Mouse (Mus musculus): ENCODE measurements at regions not wholly inside any gene's neighbourhood (a gene's known extent, or its start where the extent isn't known, plus 50 kb on each side); places are given as distances from the start of the nearest gene placed in this dataset.

DNA sequence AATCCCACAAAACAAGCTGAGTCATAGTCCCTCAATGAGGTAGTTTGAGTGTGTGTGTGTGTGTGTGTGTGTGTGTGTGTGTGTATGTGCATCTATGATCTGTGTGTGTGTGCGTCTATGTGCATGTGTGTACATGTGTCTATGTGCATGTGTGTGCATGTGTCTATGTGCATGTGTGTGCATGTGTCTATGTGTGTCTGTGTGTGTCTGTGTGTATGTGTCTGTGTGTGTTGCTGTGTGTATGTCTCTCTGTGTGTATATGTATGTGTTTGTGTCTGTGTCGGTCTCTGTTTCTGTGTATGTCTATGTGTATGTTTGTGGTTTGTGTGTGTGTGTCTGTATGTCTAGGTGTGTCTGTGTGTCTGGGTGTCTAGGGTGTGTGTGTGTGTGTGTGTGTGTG is 309.1 kb upstream of the Brinp3 start:
- no peak for DNase-seq

DNA sequence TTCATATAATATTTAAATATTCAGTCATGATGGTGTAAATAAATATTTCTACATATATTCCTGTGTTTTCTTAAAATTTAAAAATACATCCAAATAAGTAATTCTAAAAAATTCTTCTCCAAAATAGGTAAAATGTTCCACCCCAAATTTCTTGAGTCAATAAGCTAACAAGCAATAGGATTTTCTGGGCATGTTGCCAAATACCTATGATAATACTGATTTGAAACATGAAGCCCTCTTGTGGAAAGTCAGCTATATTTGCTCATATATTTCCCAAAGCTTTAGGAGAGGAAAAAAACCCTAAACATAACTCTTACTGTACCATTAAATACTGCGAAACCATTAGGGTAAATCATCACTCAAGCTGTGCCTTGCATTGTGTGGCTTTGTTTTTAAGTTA is 282.9 kb upstream of the Brinp3 start:
- DNase-seq, result no peak

DNA sequence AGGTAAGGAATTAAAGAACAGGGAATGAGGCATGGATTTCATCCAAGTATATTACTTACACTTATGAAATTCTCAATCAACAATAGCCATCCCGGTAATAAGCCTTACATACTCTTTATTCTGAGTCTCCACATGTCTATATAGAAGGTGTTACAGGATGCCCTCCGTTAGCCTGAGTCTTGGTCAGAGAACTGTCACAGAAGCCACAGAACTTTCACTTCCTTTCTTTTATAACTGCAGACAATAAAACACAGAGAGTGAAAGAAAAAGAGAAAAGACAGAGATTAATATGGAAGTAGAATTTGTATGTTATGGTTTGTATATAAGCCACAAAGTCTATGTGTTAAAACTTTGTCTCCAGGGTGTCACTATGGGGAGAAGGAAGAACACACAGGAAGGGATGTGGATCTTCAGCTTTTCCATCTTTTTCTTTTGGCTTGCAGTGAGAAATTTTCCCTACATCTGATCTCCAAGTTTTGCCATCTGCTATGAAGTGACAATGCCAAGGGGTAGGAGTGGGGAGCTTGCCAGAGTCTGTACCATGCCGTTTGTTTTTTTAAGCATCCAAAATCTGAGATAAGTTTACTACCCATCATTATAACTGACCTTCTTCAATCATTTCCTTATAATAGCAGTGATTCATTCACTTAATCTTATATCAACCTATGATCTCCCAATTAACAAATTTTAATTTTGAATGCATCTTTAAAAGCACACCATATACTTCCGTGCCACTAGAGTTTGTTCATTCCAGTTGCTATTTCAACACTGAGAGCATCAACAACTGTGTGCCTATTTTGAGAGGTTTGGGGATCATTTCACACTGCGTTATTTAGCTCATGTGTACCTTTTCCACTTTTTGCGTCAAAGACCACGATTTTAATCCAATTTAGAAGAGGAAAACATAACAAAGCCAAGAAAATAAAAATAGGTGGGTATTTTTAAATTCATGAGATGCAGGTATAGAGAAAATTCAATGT is 262.8 kb upstream of the Brinp3 start:
- DNase-seq, result no peak

DNA sequence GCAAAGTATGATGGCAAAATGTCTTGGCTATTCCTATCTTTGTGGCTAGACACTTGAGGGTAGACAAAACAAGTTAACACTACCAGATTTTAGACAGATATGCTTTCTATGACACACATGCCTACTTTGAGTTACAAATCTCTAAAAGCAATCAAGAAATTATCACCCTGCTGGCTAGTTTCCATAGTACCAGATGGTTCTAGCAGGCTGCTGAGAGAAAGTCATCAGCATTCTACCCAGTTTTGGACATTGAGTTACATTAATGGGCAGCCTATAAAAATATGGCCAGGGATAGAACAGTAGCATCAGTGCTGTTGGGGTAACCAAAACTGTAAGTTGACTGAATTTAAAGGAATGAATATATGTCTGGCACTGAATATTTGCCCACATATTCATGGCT is 234.2 kb upstream of the Brinp3 start:
- DNase-seq, result no peak

DNA sequence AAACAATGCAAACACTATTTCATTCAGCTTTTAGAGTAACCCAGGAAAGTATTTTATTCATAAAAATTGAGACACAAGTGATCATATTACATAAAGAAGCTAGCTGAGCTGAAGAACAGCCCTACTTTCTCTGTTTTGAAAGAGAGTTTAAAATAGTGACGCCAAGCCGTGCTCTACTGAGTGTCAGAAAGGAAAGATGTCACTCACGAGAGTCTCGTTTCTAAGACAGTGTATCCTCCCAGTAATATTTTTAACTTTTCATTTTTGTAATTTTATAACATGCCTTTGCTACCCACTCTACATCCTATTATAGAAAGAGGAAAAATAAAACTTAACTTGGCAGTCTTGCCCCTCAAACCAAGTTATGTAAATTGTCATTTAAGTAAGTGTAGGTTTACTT is 195.5 kb upstream of the Brinp3 start:
- no peak for DNase-seq

DNA sequence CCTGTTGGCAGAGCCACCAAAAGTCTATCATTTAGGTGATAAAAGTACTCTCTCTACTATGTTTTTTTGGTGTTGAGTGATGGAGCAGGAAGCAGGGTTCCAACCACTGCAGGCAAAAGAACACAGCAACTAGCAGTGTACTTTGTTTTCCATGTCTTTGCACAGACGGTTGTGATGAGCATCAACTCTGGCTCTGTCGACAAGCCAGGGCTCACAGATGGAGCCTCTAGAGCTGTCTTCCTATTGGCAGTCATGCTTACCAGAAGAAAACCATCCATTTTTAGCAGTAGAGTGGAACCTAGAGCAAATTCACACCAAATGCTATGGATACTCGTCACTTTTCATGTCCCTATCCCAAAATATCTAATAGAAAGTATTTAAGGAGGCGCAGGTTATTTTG is 182.0 kb upstream of the Brinp3 start:
- DNase-seq, result peak; percentile 9

DNA sequence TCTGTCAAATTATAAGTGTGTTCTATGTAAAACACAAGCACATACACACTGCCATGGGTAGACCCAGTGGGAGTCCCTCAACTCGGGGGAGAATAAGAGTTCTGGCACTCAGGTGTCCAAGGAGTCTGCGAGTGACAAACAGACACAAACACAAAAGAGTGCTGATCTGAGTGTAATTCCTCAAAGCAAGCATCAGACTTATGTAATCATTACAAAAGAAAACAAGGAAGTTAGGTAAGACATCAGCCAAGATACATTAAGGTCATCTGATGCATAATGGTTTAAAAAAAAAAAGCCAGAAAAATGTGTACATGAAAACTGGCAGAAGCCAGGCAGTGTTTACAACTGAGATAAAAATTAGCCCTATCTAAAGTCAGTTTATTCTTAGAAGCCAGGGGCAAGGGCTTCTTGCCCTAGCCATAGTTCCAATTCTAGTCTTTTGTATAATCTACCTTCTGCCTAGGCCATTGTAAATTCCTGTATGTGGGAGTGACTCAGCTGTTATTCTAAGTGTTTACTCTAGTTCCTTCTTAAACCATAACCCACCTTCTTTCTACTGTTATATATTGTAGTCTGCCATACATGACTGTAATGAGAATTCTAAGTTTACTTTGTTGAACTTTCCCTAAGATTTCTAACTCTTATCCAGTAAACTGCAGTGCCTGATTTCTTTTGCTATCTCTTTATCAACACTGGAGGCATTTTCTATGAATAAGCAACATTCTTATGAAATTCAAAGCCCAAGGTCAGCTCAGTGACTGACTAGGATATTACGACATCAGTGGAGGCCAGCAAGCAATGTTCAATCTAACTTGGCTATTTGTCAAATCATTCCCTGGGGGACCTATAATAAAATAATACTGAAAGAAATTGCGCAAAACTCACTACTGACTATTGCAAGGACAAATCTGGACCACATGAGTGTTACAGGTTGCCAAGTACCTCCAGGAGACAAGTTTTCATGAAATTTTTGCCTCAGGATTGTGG is 178.1 kb upstream of the Brinp3 start:
- peak; percentile 28 for DNase-seq

DNA sequence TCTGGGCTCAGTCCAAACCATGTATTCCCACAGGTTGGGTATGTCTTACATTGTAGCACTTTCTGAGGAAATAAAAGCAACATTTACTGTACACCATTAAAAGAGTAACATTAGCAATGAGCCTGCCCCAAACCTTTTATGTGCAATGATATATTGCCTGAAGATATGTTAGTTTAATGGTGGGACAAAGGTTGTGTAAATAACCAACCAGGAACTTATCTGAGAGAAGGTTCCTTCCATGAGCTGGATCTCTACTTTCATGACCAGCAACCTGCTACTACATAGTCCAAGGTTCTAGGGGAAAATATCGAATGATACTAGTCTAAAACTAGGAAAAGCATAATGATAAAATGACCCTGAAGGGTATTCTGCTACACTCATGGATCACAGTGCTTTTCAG is 172.5 kb upstream of the Brinp3 start:
- DNase-seq, result no peak

DNA sequence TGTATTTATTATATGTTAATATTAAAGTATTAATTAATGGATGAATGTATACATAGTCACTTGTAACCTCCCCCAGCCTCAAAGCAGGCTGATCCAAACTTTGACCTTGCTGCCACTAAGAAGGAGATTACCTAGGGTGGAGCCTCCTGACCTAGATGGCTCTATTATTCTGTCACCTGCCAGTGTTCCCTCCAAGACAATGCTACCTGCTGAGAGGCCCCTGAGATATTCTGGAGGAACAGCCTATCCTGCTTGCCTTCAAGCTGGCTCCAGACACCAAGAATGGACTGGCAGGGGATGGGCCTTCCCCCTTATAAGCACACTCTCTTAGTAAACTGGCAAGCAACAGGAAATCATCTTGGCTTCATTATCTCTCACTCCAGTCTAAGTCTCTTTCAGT is 171.7 kb upstream of the Brinp3 start:
- no peak for DNase-seq

DNA sequence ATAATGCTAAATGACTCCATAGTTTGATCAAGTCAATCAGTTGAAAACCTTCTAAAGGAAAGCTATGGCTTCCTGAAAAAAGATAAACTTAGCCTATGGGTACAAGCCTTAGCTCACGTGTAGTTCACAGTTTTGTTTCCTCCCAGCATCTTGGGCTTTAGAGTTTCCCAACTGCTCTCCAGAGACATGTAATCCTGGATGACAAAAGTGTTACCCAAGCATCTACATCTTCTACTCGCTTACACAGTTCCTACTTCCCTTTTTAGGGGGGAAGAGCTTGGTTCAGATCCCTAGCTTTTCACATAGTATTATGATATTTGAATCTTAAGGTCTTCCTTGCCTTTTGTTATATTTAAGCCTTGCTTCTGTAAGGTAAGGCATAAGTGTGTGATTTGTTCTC is 157.5 kb upstream of the Brinp3 start:
- DNase-seq, result no peak

DNA sequence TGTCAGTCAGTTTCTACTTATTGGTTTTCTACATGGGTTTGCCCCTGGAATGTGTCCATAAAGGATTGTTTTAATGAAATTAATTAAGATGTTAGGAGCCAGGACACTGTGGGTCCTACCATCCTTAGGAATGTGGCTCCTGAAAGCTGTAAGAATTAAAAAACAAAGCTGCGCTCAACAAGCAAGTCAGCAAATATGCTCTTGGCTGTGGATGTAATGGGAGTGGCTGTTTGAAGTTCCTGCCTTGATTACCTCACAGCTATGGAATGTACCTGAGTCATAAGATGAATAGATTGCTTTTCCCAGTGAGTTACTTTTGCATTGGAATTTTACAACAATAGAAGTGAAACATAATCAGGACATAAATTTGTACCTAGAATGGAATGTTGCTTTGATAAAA is 137.6 kb upstream of the Brinp3 start:
- DNase-seq, result no peak

DNA sequence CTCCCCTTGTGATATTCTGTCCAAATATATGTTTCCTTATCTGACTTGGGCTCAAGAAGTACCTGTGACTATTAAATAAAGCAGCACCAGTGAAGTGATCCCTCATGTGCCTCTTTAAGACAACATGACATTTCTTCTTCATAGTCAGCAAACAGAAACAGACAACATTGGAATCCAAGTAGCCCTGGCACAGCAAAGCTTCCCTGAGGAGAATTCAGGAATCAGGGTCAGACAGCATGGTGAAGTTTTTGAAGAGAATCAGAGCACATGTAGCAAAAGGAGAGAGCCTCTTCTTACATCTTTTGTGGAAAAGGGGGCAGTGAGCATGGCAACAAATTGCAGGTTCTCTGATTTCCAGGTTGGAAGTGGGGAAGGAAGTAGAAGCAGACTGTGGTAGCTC is 136.3 kb upstream of the Brinp3 start:
- DNase-seq, result no peak

DNA sequence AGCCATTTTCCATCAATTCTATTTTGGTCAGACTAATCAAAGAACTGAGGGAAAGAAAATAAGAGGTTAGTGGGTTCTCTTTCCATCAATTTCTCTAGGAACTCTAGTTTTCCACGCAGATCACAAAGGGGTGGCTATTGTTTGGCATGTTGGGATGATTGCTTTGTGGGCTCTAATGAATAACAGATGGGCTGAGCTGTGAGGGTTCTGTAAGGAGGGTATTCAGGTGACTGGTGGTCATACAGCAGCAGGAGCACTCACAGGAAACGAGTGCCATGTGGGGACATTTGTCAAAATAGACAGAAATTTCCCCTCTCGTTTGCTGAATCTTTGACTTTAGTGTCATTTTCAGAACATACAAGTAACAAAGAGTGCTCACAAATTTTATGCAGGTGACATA is 134.9 kb upstream of the Brinp3 start:
- DNase-seq, result no peak

DNA sequence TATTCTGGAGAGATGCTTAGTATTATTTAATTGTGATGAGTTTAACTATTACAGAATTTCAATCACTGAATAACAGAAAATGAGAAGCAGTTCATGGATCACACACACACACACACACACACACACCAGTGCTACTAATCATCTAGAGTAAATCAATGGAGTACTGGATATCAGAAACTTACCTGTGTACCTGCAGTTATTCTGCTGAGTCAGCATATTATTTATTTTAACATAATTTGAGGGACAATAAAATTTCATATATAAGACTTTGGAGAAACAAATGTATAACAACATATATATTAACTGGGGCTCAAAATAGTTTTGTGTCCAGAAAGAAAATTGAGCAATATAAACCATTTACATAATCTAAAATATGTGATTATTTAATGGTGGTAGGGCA is 134.4 kb upstream of the Brinp3 start:
- no peak for DNase-seq

DNA sequence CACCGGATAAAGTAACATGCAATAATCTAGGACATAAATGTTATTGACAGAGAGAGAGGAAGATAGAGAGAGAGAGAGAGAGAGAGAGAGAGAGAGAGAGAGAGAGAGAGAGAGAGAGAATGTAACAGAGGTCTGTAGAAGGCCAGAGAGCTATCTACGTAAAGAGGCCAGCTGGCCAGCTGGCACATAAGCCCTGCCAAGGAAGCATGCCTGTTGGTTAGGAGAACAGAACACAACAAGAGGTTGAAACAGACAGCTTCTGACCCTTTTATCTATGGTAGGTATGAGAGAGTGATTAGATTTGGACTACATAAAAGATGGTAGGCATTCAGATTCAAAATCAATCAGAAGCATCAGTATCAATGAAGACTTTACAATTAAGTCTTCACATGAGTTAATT is 130.8 kb upstream of the Brinp3 start:
- DNase-seq, result no peak

Data from heart, adult 11 months (tissue).